Mouse (Mus musculus): ENCODE measurements around the gene Slco2a1.

Gene Slco2a1

GRCm38 (mm10) chr9:102988462-102988861 lies at the start of gene Slco2a1:
Slco2a1 (plus strand) TSS chr9:102988712.
- DNase-seq (ENCODE audit: low spot score in 2 of 2): no peak

DNA sequence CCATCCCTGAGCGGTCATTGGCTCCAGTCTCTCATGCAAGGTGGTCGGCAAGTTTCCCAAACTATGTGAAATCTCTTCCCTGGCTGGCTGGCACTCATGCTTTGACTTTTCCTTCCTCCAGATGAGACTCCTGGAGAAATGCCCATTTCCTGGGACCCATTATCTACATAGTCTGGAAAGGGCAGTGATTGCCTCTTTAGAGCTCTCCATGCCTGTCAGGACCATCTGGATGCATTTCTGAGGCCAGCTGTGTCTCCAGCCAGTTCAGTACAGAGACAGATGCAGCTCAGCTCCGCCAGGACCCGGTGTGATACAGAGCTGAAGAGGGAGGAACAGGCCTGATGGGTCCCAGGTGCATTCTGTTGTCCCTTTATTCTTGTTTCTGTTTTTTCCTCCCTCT lies 46.3 kb upstream of the Slco2a1 start:
- DNase-seq (ENCODE audit: low spot score in 2 of 2): no peak

- DNase-seq (ENCODE audit: low spot score in 2 of 2): no peak
Measured at GRCm38 (mm10) chr9:102944891-102945290, 43.6 kb upstream of the Slco2a1 start.

DNA sequence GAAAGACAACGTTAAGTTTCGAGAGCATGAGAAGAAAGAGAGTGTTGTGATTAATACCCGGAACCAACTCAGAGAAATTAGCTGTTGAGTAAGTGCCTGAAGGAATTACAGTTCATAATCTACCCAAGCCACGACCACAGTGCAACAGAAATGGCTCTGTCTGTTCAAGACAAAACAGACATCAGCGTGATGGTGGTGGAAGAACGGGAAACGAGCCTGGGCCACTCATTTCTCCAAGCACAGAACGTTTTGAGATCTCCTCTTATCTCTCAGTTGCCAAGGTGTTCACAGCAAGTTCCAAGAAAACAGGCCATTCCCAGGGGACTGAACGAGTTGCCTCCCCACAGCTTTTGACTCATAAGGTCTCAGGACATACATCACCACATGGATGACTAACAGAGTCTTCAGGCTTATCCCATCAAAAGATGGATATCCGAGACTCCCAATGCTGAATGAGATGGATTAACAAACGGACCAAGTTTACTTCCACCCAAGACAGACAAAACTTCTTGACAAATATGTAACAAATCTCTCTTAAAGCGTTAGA lies 42.0 kb upstream of the Slco2a1 start:
- DNase-seq (ENCODE audit: low spot score in 2 of 2): no peak

- DNase-seq (ENCODE audit: low spot score in 2 of 2): no peak
Measured at GRCm38 (mm10) chr9:102948706-102949105, 39.8 kb upstream of the Slco2a1 start.

DNA sequence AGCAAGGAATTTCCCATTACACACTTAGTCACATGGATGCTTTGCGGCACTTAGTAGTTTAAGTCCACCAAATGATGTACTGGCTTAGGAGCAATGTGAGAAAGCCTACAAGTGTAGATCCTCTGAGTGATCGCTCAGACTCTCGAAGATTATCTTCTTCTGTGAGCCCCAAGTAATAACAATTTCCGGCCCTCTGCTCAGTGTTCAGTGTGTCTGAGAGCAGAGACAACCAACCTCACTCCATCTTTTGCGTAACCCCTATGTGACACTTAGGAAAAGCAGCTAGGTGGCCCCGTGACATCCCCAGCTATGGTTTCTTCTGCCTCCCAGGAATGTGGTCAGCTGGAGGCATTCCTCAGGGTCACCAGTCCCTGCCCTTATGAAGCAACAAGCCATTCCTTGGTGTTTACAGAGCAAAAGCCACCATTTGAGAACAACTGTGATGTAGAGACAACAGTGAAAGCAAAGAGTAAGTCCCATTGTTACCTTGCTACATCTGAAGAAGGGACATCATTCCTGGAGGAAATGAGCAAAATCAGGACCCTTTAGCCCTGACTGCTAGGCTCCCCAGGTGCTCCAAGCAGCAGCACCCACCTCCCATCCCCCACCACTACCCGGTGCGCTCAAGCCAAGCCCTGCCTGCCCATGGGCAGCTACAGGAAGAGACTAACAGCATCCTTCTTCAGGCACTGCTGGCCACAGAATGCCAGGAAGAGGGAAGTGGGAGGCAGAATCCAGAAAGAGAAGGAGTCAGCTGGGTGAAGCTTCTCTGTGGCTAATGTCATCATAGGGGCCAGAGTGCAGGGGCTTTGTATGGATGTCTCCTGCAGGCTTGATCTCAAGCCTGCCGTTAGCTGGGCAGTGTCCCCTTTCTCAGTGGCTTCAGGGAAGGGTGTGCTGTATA lies 37.2 kb upstream of the Slco2a1 start:
- no peak for DNase-seq (ENCODE audit: low spot score in 2 of 2)

DNA sequence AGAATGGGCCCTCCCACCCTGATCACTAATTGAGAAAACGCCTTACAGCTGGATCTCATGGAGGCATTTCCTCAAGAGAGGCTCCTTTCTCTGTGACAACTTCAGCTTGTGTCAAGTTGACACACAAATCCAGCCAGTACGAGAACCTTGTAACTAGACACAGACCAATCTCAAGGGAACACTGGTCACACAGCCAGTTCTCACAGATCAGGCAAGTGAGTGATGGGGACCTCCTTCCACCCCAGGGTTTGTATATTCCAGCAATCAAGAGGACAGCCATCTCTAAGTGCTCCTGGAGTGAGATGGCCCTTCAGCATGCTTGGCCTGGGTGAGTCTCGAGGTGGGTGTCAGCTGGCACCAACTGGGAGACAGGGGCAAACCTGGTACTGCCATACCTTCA lies 32.6 kb upstream of the Slco2a1 start:
- DNase-seq (ENCODE audit: low spot score in 2 of 2): no peak

- no peak for DNase-seq (ENCODE audit: low spot score in 2 of 2)
Measured at GRCm38 (mm10) chr9:102958703-102959102, 29.8 kb upstream of the Slco2a1 start.

DNA sequence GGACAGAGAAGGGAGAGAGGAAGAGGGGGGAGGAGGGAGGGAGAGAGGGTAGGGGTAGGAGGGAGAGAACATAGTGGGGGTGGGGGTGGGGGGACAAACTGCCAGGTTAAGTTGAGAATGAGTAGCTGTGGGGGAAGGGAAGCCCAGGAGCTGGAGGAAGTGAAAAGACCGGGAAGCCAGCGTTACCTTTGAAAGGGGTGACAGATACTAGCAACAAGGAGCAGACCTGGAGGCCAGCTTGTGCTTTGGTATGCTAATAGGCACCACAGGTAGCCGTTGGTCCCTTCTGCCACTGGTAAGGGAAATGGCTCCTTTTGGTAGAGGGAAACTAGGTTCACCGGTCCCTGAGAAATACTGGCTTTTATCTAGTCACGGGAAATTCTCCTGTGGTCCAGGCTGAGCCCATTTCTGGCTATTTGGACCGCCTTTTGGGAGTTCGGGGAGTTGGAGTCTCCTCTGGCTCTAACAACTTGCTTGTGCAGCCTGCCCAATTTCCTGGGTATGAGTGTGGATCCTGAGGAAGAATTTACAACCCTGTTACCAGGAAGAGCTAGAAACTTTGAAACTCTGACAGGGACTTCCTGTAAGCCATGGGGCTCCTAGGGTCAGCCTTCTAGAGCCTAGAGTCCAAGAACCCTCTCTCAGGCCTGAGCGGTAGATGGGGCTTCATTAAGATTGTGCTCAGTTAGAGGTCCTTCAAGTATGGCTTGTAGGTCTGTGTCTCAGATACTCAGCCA lies 27.0 kb upstream of the Slco2a1 start:
- DNase-seq (ENCODE audit: low spot score in 2 of 2): no peak

DNA sequence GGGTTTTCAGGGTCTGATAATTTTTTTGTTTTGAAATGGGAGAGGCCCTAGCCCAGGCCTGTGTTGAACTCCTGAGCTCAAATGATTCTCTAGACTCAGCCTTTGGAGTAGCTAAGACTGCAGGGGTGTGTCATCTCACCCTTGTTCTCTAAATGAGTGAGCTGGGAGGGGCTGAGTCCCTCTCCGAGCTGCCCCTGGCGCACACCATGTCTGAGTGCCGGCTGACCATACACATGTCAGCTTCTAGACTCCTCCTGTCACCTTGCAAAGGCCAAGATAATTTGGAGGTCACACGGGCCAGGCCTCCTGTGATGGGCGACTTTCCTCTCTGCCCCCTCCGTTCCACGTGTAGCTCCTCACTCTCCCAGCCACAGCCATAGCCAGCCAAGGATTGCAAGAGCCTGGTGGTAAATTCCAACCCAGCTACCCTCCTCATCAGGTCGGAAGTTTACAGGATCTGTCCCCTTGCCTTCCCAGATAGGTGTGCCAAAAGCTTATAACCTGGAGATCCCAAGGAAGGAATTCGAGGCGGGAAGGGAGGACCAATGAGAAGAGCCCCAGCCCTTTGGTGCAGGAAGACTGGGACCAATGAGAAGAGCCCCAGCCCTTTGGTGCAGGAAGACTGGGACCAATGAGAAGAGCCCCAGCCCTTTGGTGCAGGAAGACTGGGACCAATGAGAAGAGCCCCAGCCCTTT lies 26.3 kb upstream of the Slco2a1 start:
- DNase-seq (ENCODE audit: low spot score in 2 of 2): no peak

DNA sequence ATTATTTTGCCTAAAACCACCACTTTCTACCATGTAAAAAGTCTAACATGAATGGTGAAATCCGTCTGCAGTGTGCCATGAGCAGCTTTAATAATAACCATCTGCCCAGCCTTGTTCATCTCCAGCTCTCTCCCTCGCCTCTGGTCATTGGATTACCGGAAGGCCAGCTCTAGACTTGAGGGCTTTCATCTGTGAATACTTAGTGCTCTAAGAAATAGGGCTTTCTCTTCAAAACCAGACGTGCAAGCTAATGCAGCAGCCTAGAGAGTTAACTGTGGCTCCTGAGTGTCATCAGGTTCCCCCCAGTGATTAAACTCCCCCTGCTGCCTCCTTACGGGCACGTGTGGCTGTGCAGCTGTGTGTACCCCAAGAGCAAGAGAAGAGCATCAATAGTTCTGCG lies 25.2 kb upstream of the Slco2a1 start:
- no peak for DNase-seq (ENCODE audit: low spot score in 2 of 2)

GRCm38 (mm10) chr9:102964644-102965043 lies 23.9 kb upstream of the Slco2a1 start:
- no peak for DNase-seq (ENCODE audit: low spot score in 2 of 2)

DNA sequence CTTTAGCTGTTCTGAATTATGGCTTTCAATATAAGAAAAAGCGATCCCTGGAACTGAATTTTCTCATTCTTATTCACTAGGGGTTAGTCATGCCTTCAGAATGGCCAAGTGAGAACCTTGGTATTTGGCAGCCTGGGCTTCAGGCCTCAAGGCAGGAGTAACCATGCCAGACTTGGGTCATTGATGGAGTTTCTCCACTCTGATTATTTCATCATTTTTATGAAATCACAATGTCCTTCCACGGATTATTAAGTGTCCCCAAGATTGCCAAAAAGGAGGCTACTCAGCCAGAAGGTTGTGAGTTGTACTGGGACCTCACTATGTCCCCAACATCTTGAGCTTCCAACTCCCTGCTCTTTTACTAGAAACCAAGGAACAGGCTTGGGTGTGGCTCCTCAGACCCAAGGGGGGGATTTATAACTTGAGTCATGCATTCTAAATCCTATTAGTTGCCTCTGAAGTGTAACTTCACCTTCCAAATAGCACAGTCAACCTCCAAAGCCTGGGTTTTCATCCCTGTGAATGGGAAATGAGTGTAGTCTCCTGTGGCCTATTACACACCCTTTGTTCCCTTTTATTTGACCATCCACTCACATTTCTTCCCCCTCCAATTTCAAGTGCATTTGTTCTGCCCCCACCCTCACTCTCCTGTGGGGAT lies 16.0 kb upstream of the Slco2a1 start:
- DNase-seq (ENCODE audit: low spot score in 2 of 2): no peak

DNA sequence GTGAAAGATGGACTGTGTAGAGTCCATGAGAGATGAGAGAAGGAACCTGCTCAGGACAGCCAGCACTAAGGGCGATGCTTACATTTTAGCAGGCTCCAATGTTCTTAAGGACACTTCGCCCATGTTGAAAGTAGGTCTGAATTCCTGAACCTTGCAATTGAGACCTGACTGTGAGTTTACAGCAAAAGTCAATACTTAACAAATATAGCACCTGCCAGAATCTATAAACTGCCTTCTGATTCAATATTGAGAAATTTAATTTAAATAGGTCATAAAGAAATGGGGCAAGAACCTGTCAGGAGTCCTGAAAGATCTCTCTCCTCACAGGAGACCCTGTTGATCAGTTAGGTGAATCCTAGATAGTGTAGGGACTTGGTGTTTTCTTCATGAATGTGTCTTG lies 12.6 kb upstream of the Slco2a1 start:
- no peak for DNase-seq (ENCODE audit: low spot score in 2 of 2)

DNA sequence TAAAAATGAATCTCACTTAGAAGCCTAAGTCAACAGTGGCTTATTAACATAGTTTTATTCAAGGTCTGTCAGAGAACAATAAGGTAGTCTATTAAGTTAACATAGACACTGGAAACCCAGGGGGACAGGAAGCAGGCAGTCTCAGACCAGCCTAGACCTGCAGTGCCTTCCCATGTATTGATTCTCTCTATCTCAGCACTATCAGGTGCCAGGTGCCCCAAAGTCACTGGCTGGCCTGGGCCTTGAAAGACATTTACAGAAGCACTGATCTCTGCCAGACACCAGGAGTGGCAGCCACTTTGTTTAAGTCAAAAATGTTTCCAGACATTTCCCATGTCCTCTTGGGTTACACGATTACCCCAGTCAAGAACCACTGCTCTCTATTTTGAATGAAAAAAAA lies 11.4 kb upstream of the Slco2a1 start:
- no peak for DNase-seq (ENCODE audit: low spot score in 2 of 2)

DNA sequence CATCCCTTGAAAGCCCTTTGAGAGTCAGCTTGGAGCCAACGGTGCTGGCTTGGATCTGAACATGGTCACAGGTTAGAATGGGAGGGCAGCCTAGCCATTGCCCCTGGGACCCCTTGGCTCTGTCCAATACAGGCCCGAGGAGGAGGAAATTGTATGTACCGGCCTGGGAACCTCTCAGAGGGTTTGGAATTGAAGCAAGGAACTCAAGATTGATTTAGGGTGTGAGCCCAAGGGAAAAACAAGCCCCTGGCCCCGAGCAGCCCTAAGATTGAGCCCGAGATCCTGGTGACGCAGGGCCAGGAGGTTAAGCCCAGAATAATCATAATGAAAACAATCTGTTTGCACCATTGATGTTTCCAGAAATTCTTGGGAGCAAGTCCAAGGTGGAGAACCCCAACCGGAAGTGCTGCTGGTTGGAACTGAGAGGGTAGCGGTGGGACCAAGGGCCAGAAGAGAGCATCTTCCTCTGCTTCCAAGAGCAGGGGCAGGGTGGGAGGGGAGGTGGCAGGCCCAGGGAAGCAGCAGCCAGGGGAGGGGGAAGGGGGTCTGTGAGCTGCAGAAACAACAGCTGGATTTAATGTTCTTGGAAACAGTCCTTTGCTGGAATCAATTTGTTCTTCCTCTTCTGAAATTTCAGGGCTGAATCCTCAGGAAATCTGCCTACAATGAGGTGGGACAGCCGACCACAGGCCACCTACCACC lies 10.6 kb upstream of the Slco2a1 start:
- no peak for DNase-seq (ENCODE audit: low spot score in 2 of 2)

DNA sequence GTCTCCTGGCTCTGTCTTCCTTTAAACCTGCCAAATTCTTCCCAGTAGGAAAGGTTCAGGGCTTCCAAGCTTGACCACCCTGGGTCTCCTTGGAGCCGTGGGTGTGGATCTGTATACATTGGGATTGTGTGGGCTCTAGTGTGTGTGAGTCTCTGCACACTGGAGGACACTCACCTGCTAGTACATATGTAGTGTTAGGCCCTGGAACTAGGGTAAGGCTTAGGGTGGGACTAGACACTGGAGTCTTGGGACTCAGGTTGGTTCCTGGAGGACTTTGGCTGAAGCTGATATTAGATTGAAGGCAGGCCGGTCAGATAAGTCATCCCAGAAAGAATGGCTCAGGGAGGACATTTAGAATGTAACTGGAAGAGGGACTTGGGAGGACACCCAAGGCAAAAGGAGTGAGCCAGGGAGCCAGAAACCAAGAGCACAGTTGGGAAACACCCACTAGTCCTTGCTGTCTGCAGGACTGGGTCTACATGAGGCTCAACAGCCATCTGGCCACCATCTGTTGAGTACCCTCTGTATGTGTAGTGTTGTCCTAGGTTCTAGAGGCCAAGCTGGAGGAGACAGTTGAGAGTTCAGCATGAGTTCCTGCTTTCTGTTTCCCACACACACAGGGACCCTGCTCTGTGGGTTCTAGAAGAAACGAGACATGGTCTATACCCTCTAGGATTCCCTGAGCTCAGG lies 9.4 kb upstream of the Slco2a1 start:
- no peak for DNase-seq (ENCODE audit: low spot score in 2 of 2)

DNA sequence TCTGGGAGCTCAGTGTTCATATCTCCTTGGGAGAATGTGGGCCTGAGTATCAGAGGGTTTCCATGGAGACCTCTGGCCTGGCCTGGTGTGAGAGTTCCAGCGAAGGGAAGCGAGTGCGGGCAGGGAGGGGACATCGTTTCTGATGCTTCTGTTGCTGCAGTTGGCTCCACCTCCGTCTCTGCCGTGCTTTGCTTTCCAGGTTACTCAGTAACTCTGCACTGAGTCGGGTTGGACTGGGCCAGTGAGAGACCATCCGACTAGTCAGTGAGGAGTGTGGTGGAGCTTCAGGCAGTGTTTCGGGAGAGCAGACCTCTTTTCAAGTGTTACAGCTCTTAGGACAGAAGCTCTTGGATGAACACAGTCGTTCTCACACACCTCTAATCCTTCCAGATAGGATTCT lies 8.6 kb upstream of the Slco2a1 start:
- DNase-seq (ENCODE audit: low spot score in 2 of 2): no peak

DNA sequence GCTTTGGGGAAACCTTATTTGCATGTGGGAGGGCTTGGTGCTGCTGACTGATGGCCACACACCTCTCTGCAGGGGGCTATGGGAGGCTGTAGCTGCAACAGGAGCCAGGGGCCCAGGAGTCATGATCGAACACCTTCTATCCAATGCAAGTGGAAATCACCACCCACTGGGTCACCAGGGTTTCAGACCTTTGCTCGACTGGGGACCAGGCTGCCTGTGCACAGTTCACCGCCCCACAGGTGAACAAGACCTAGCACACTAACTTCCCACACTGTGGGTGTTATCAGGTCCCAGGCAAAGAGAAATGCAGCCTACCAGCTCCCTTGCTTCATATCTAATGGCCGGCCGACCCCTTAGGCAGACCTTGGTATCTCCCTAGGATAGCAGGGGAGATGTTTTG lies 8.1 kb upstream of the Slco2a1 start:
- no peak for DNase-seq (ENCODE audit: low spot score in 2 of 2)

- no peak for DNase-seq (ENCODE audit: low spot score in 2 of 2)
Measured at GRCm38 (mm10) chr9:102981791-102982190, 6.7 kb upstream of the Slco2a1 start.

Data from spleen, postnatal 36 days (tissue).